Comparison of ENCODE assay signal across 9 mouse cellular contexts in the genomic region with DNA sequence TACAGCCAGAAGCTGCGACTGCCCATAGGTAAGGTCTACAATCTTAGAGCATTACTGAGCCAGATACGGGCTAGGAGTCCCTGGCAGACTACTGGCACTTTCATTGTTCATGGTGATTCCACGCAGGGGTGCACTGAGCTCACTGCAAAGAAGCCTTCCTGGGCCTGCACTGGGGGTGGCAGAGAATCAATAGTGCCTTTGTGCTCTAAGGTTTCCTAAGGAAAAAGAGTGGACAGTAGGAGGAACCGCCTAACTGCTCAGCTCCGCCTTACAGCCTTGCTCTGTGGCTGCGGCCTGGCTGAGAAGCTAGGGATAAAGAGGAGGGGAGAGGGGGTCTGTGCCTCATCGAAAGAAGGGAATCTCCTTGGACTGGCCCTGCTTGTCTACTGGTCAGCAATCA. TPM values are rescaled to one million over a fixed set of nuclear protein-coding genes. Genes with fewer than 3 reads are reported as not detected.
DNase-seq lines count a peak whose midpoint lies in the region; ATAC-seq and TF ChIP-seq lines count a peak whose summit lies in the region.
"Had no signal": no experiment of that assay in that cellular context is flagged by ENCODE, and none has a peak within 500 bp of the region (broad histone marks: within the 10 kb centered on the region; RNA-seq: fewer than 3 reads in every experiment).

A gene (plus strand): TSS at position 301 of the 400 bp plus-strand sequence.

- peaks cover 17% of the 10 kb centered on the region for H3K27me3 ChIP-seq in neural tube, embryonic 11.5 days (ENCODE audit: control insufficient read depth, insufficient read depth, low read length)
- H3K27me3 ChIP-seq in liver, embryonic 14.5 days (ENCODE audit: control insufficient read depth, insufficient read depth, low read length), result peaks cover 29% of the 10 kb centered on the region

- peak within 1 kb of the TSS; percentile 82 for H3K9ac ChIP-seq in neural tube, embryonic 11.5 days (ENCODE audit: low read length)
- H3K9ac ChIP-seq in liver, embryonic 14.5 days (replicated peaks), result no peak within 1 kb of the TSS

- no peak within 1 kb of the TSS for H3K27ac ChIP-seq in neural tube, embryonic 11.5 days (ENCODE audit: low read depth, low read length)
- no peak within 1 kb of the TSS for H3K27ac ChIP-seq in liver, embryonic 14.5 days

- peak within 1 kb of the TSS; percentile 83 for H3K4me2 ChIP-seq in neural tube, embryonic 11.5 days (ENCODE audit: low read depth)
- peak within 1 kb of the TSS; percentile 51 for H3K4me2 ChIP-seq in liver, embryonic 14.5 days (ENCODE audit: low read depth)

- H3K9me3 ChIP-seq in neural tube, embryonic 11.5 days (ENCODE audit: control insufficient read depth, low read length), result no peaks in the 10 kb centered on the region
- no peaks in the 10 kb centered on the region for H3K9me3 ChIP-seq in liver, embryonic 14.5 days (ENCODE audit: control insufficient read depth, low read length)

- ATAC-seq in neural tube, embryonic 11.5 days (ENCODE audit: insufficient read depth, low FRiP score, low TSS enrichment), result no peak
- ATAC-seq in liver, embryonic 14.5 days (ENCODE audit: insufficient read depth), result no peak

- H3K36me3 ChIP-seq in neural tube, embryonic 11.5 days (ENCODE audit: control insufficient read depth, insufficient read depth, low read length), result no peaks in the 10 kb centered on the region
- H3K36me3 ChIP-seq in liver, embryonic 14.5 days (replicated peaks; ENCODE audit: control insufficient read depth, insufficient read depth, low read depth), result no peaks in the 10 kb centered on the region

- peak; percentile 6 for DNase-seq in embryo, embryonic 9.5 days (ENCODE audit: extremely low spot score)
- DNase-seq in embryo, embryonic 10.5 days (ENCODE audit: low spot score), result no peak
- no peak for DNase-seq in neural tube, embryonic 11.5 days (ENCODE audit: low spot score)
- DNase-seq in neural tube, embryonic 10.5 days (ENCODE audit: extremely low spot score, low spot score), result no peak
- DNase-seq in liver, embryonic 14.5 days (ENCODE audit: low read depth in 3 of 3, low spot score in 3 of 3), result no peak
- no peak for DNase-seq in urinary bladder, postnatal 14 days (ENCODE audit: low spot score)
- no peak for DNase-seq in spleen, postnatal 36 days (ENCODE audit: low spot score in 2 of 2)
- no peak for DNase-seq in layer of hippocampus, adult 18-20 months (ENCODE audit: low spot score in 2 of 2)
- DNase-seq: lung, adult 18-20 months had no signal

- no peak for TF ChIP-seq EP300 in liver, embryonic 14.5 days (IDR thresholded peaks at IDR 0.05; ENCODE audit: low read depth)

- no peak for TF ChIP-seq CTCF in liver, embryonic 14.5 days (IDR thresholded peaks at IDR 0.05; ENCODE audit: low read depth)

- peak within 1 kb of the TSS; percentile 52 for H3K4me3 ChIP-seq in neural tube, embryonic 11.5 days (ENCODE audit: low read depth, low read length)
- no peak within 1 kb of the TSS for H3K4me3 ChIP-seq in liver, embryonic 14.5 days (ENCODE audit: insufficient read depth in 1 of 2, low read depth in 2 of 2, low read length in 2 of 2)

- peaks cover 3% of the 10 kb centered on the region; the same call in 1 of the 2 replicates for H3K4me1 ChIP-seq in neural tube, embryonic 11.5 days (ENCODE audit: control insufficient read depth, insufficient read depth, low read length)
- no peaks in the 10 kb centered on the region for H3K4me1 ChIP-seq in liver, embryonic 14.5 days (replicated peaks; ENCODE audit: control insufficient read depth in 2 of 2, insufficient read depth in 2 of 2, low read length in 1 of 2)

- 49% methylated on average over 7 of the region's 7 CpGs for WGBS in neural tube, embryonic 11.5 days
- 59% methylated on average over 7 of the region's 7 CpGs for WGBS in liver, embryonic 14.5 days (ENCODE audit: insufficient replicate concordance)

RNA-seq across cellular contexts. Expression of the gene that starts here (rescaled TPM):
- 1.4 and 1.6 TPM in 2 replicates for polyA plus RNA-seq in neural tube, embryonic 11.5 days (2014; fragmentation: Nextera tagmentation; extraction: Ambion mirVana)
- 0.04 and 0.05 TPM in 2 replicates for polyA plus RNA-seq in liver, embryonic 14.5 days (2012; rRNA removed)
- polyA plus RNA-seq in liver, embryonic 14.5 days (2014; fragmentation: Nextera tagmentation; extraction: Ambion mirVana), result 0.14 and 0.23 TPM in 2 replicates
- under 1 TPM; 0.57 to 0.76 TPM for total RNA-seq in layer of hippocampus, adult 18-20 months (2021)
